Mouse (Mus musculus): ENCODE measurements around the gene Ppp1r3e. TPM values are rescaled to one million over a fixed set of nuclear protein-coding genes. Genes with fewer than 3 reads are reported as not detected.

Gene Ppp1r3e
- total RNA-seq (2014; rRNA removed) (27.1 and 37.2 TPM in 2 replicates), polyA plus RNA-seq (2015; fragmentation: Nextera tagmentation; extraction: Ambion mirVana) (2.8 and 4.1 TPM in 2 replicates)

DNA sequence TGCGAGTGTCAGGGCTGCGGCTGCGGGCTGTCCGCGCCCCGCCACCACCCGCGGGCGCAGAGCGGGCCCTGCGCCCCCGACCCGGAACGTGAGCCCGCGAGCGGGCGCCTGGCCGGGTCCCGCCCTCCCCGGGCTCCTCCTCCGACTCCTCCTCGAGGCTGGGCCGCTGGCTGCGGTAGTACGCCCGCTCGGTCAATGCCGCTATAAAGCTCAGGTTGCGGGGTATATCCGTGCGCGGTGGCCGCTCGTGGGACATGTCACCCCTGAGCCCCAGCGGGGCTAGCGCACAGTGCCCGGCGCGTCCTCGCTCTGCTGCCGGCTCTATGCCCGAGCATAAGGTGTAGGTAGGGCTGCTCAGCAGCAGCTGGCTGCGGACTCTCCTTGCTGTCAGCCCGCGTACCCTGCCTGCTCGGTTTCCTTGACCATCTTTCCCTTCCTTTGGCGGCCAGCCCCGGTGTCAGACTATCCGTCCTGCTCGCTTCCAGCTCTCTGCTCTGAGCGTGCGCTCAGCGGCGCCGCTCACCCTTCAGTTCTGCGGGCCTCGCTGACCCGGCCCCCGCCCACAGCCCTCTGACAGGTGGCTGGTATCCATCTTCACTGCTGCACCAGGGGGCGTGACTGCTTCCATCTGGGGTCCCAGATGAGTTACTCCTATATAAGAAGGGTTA, at the start of gene Ppp1r3e:
Ppp1r3e (minus strand) TSS at position 503 of the 668 bp plus-strand sequence.
- WGBS: under 1% methylated on average over 45 of the region's 61 CpGs
- peak; percentile 57 for TF ChIP-seq CTCF (IDR thresholded peaks at IDR 0.05)
- ATAC-seq (ENCODE audit: low FRiP score) (peak; percentile 78), DNase-seq (ENCODE audit: low spot score) (peak; percentile 67)
- Histone ChIP-seq H3K4me3 (ENCODE audit: low read depth, low read length) (peak within 1 kb of the TSS; percentile 81), H3K9me3 (ENCODE audit: low read length) (no peaks in the 10 kb centered on the region), H3K36me3 (ENCODE audit: insufficient read depth, low read length) (no peaks in the 10 kb centered on the region; the same call in 1 of the 2 replicates), H3K4me2 (ENCODE audit: low read depth, low read length, poor library complexity, severe bottlenecking) (peak within 1 kb of the TSS; percentile 68), H3K4me1 (ENCODE audit: insufficient read depth, low read length) (no peaks in the 10 kb centered on the region), H3K9ac (replicated peaks; ENCODE audit: low read length, poor library complexity, severe bottlenecking) (peak within 1 kb of the TSS; percentile 89), H3K27me3 (ENCODE audit: insufficient read depth, low read length) (no peaks in the 10 kb centered on the region), H3K27ac (ENCODE audit: low read depth, low read length) (peak within 1 kb of the TSS; percentile 96)

DNA sequence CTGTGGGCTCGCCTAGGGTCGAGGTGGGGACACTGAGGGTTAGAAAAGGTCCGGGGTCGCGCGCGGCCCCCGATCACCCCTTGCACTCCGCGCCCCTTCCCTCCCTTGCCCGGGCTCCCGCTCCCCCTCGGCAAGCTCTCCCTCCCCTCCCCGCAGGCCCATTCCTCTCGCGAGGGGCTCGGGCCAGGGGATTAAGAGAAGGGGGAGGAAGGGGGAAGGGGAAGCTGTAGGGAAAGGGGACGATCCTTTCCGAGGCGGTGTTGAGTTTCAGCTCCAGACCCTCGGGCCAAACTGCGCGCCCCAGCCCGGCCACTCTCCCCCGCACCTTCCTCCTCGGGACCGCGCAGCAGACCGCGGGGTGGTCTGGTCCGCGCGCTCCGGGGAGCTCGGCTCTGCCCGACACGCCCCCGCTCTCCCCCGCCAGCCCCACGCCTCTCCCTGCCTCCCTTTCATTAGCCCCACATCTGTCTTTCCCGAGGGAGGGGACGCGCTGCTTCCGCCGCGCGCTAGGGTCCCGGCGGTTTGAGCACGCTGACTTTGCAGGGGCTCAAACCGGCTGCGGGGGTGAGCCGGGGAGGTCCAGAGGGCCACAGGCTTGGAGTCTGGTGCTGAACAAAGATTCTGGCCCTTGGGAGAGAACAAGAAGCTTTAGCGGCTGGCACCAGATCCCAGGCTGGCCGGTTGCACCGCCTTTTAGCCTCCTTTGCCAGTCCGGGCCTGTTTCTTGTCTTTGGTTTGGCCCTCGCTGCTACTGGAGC, 49.2 kb upstream of the Ppp1r3e start:
- TF ChIP-seq CTCF (IDR thresholded peaks at IDR 0.05): no peak
- peak; percentile 77 for ATAC-seq (ENCODE audit: low FRiP score)
- under 1% methylated on average over 51 of the region's 58 CpGs for WGBS
- peaks cover under 1% of the 10 kb centered on the region; the same call in 1 of the 2 replicates for H3K9me3 ChIP-seq (ENCODE audit: low read length)
- peak overlapping the region; percentile 85 for H3K27ac ChIP-seq (ENCODE audit: low read depth, low read length)
- peaks cover 12% of the 10 kb centered on the region; the same call in 1 of the 2 replicates for H3K4me1 ChIP-seq (ENCODE audit: insufficient read depth, low read length)
- H3K9ac ChIP-seq (replicated peaks; ENCODE audit: low read length, poor library complexity, severe bottlenecking): peak overlapping the region; percentile 80
- H3K27me3 ChIP-seq (ENCODE audit: insufficient read depth, low read length): no peaks in the 10 kb centered on the region
- H3K4me3 ChIP-seq (ENCODE audit: low read depth, low read length): peak overlapping the region; percentile 49
- DNase-seq (ENCODE audit: low spot score): peak; percentile 71
- no peaks in the 10 kb centered on the region for H3K36me3 ChIP-seq (ENCODE audit: insufficient read depth, low read length)
- peak overlapping the region; percentile 97 for H3K4me2 ChIP-seq (ENCODE audit: low read depth, low read length, poor library complexity, severe bottlenecking)

DNA sequence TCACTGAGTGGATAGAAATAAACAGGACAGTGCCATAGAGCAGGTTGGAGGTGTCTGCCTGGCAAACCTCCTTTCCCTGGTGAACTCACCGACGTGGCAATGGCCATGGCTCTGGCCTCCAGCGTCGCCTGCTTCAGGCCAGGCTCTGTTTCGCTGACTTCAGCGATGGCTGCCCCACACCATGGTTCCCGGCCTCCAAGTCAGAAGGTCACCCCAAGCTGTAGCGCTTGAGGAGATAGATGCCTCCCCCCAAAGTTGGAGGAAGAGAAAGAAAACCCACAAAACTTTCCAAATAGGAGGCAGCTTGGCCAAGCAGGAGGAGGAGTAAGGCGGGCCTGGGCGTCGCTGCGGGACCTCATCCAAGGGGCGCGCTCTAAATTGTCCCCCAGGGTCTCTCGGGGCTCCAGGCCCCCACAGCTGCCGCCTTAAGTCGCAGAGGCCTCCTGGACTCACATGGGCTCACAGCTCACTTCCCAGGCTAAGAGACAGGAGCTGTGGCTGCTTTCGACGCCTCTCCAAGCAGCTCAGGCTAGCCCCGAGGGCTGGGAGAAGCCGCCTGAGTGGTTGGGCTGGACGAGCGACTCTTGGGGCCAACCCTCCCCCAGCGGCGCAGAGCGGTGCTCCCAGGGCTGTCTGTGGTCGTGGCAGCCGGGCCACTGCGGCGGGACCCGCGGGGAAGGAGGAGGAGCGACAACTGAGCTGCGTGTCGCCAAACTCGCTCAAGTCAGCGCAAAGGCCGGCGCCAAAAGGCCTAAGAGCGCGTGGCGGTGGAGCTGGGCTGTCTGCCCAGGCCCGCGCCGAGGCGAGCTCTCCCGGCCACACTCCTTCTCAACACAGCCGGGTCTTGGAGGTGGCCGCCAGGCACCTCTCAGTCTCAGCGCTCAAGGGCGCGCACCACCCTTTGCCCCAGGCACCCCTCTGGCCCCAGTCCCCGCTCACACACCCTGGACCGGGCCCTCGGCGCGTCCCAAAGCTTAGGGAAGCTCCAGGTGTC, 48.3 kb upstream of the Ppp1r3e start, which contains the start of gene Efs:
Efs (minus strand) TSS at position 778 of the 994 bp plus-strand sequence.
- H3K9ac ChIP-seq (replicated peaks; ENCODE audit: low read length, poor library complexity, severe bottlenecking): peak within 1 kb of the TSS; percentile 80
- peak within 1 kb of the TSS; percentile 85 for H3K27ac ChIP-seq (ENCODE audit: low read depth, low read length)
- no peak for TF ChIP-seq CTCF (IDR thresholded peaks at IDR 0.05)
- H3K36me3 ChIP-seq (ENCODE audit: insufficient read depth, low read length): no peaks in the 10 kb centered on the region
- DNase-seq (ENCODE audit: low spot score) (peak; percentile 72), ATAC-seq (ENCODE audit: low FRiP score) (peak; percentile 68)
- H3K27me3 ChIP-seq (ENCODE audit: insufficient read depth, low read length): no peaks in the 10 kb centered on the region
- H3K4me3 ChIP-seq (ENCODE audit: low read depth, low read length): peak within 1 kb of the TSS; percentile 49
- 4% methylated on average over 52 of the region's 57 CpGs for WGBS
- peaks cover 12% of the 10 kb centered on the region; the same call in 1 of the 2 replicates for H3K4me1 ChIP-seq (ENCODE audit: insufficient read depth, low read length)
- peak within 1 kb of the TSS; percentile 97 for H3K4me2 ChIP-seq (ENCODE audit: low read depth, low read length, poor library complexity, severe bottlenecking)
- H3K9me3 ChIP-seq (ENCODE audit: low read length): peaks cover 8% of the 10 kb centered on the region

DNA sequence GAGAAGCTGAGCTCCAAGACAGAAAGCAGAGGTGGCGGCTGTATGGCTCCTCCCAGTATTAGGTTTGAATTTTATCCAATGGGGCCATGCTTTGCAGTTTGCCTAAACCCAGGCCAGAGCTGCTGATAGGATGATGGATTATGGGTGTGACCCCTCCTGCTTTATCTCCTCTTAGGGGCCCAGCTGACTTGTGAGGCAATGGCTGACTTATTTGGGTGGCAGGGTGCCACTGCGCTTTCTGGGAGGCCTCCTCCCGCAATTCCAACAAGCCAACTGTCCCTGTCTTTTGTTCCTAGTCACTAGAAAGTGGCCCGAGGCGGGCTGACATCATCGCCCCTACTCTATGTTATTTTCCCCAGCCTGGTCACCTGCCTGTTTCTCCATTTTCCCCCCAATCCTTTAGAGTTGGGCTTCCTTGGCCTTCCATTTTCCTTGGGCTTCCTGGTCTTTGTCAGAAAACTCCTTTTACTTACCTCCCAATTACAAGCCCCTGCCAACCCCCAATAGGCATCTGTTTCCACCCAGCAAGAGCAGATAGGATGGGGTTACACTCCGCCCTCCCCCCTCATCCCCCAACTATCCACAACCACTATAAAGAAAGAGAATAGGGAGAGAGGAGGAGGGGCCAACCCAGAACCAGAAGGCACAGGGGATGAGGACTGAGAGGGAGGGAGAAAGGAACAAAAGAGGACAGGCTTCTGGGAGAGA, 47.4 kb upstream of the Ppp1r3e start:
- Histone ChIP-seq H3K4me1 (ENCODE audit: insufficient read depth, low read length) (peaks cover 12% of the 10 kb centered on the region; the same call in 1 of the 2 replicates), H3K9me3 (ENCODE audit: low read length) (peaks cover 8% of the 10 kb centered on the region), H3K27me3 (ENCODE audit: insufficient read depth, low read length) (no peaks in the 10 kb centered on the region), H3K36me3 (ENCODE audit: insufficient read depth, low read length) (peaks cover 3% of the 10 kb centered on the region; the same call in 1 of the 2 replicates), H3K4me3 (ENCODE audit: low read depth, low read length) (peak overlapping the region; percentile 49), H3K9ac (replicated peaks; ENCODE audit: low read length, poor library complexity, severe bottlenecking) (0 out of 2 replicates have a peak overlapping the region, but pooled peaks have one; percentile 80), H3K27ac (ENCODE audit: low read depth, low read length) (peak overlapping the region; percentile 85), H3K4me2 (ENCODE audit: low read depth, low read length, poor library complexity, severe bottlenecking) (peak overlapping the region; percentile 97)
- 29% methylated on average over 7 of the region's 7 CpGs for WGBS
- DNase-seq (ENCODE audit: low spot score) (peak; percentile 79), ATAC-seq (ENCODE audit: low FRiP score) (peak; percentile 28; the same call in 1 of the 2 replicates)
- no peak for TF ChIP-seq CTCF (IDR thresholded peaks at IDR 0.05)

All from midbrain, postnatal 0 days (tissue).